Mouse (Mus musculus): Measurements from ENCODE around the gene Atp8a1. TPM values are rescaled to one million over a fixed set of nuclear protein-coding genes. Genes with fewer than 3 reads are reported as not detected.
A peak's percentile ranks its signal among the peaks of the same experiment; 100 is the strongest.

Gene Atp8a1
- polyA plus RNA-seq, 1 experiment from 2014 or later: 8.7 TPM

GRCm38 (mm10) chr5:67782775-67783174 lies 64.5 kb downstream of the Atp8a1 start:
- DNase-seq (ENCODE audit: low spot score): no peak
- WGBS: 62% methylated on average over 7 of the region's 7 CpGs
- no peak overlapping the region for H3K27ac ChIP-seq
- no peaks in the 10 kb centered on the region for H3K4me1 ChIP-seq (replicated peaks; ENCODE audit: insufficient read depth, low read length)
- H3K27me3 ChIP-seq (ENCODE audit: insufficient read depth, low read length): no peaks in the 10 kb centered on the region
- no peaks in the 10 kb centered on the region for H3K9me3 ChIP-seq (replicated peaks; ENCODE audit: low read length)
- no peak overlapping the region for H3K9ac ChIP-seq (ENCODE audit: low read depth, low read length)
- no peak for ATAC-seq (replicated peaks; ENCODE audit: low FRiP score, low read depth)
- no peaks in the 10 kb centered on the region for H3K36me3 ChIP-seq (ENCODE audit: insufficient read depth, low read length)
- TF ChIP-seq CTCF (IDR thresholded peaks at IDR 0.05; ENCODE audit: low read depth): no peak
- no peak overlapping the region for H3K4me2 ChIP-seq (ENCODE audit: low read length)
- H3K4me3 ChIP-seq (replicated peaks; ENCODE audit: low read depth, low read length): no peak overlapping the region

- Histone ChIP-seq H3K4me1 (replicated peaks; ENCODE audit: insufficient read depth, low read length) (no peaks in the 10 kb centered on the region), H3K27me3 (ENCODE audit: insufficient read depth, low read length) (no peaks in the 10 kb centered on the region), H3K4me3 (replicated peaks; ENCODE audit: low read depth, low read length) (no peak overlapping the region; the same call in 1 of the 2 replicates), H3K27ac (no peak overlapping the region), H3K36me3 (ENCODE audit: insufficient read depth, low read length) (no peaks in the 10 kb centered on the region), H3K9me3 (replicated peaks; ENCODE audit: low read length) (no peaks in the 10 kb centered on the region), H3K4me2 (ENCODE audit: low read length) (peak overlapping the region; percentile 44), H3K9ac (ENCODE audit: low read depth, low read length) (no peak overlapping the region)
- ATAC-seq (replicated peaks; ENCODE audit: low FRiP score, low read depth) (peak; percentile 86), DNase-seq (ENCODE audit: low spot score) (peak; percentile 96)
- peak; percentile 74 for TF ChIP-seq CTCF (IDR thresholded peaks at IDR 0.05; ENCODE audit: low read depth)
- 36% methylated on average over 8 of the region's 8 CpGs for WGBS
These were observed 69.2 kb downstream of the Atp8a1 start for GRCm38 (mm10) chr5:67778026-67778425.

GRCm38 (mm10) chr5:67774186-67774585 lies 73.0 kb downstream of the Atp8a1 start:
- 95% methylated on average over 2 of the region's 2 CpGs for WGBS
- ATAC-seq (replicated peaks; ENCODE audit: low FRiP score, low read depth) (no peak), DNase-seq (ENCODE audit: low spot score) (no peak)
- H3K27ac ChIP-seq: no peak overlapping the region
- H3K27me3 ChIP-seq (ENCODE audit: insufficient read depth, low read length): no peaks in the 10 kb centered on the region
- H3K4me1 ChIP-seq (replicated peaks; ENCODE audit: insufficient read depth, low read length): no peaks in the 10 kb centered on the region
- no peak for TF ChIP-seq CTCF (IDR thresholded peaks at IDR 0.05; ENCODE audit: low read depth)
- no peak overlapping the region for H3K9ac ChIP-seq (ENCODE audit: low read depth, low read length)
- H3K4me2 ChIP-seq (ENCODE audit: low read length): no peak overlapping the region
- no peaks in the 10 kb centered on the region for H3K36me3 ChIP-seq (ENCODE audit: insufficient read depth, low read length)
- no peak overlapping the region for H3K4me3 ChIP-seq (replicated peaks; ENCODE audit: low read depth, low read length)
- H3K9me3 ChIP-seq (replicated peaks; ENCODE audit: low read length): no peaks in the 10 kb centered on the region

- Histone ChIP-seq H3K9ac (ENCODE audit: low read depth, low read length) (no peak overlapping the region), H3K4me1 (replicated peaks; ENCODE audit: insufficient read depth, low read length) (no peaks in the 10 kb centered on the region), H3K4me2 (ENCODE audit: low read length) (no peak overlapping the region), H3K27me3 (ENCODE audit: insufficient read depth, low read length) (no peaks in the 10 kb centered on the region), H3K4me3 (replicated peaks; ENCODE audit: low read depth, low read length) (no peak overlapping the region), H3K27ac (no peak overlapping the region), H3K36me3 (ENCODE audit: insufficient read depth, low read length) (no peaks in the 10 kb centered on the region), H3K9me3 (replicated peaks; ENCODE audit: low read length) (no peaks in the 10 kb centered on the region)
- no peak for DNase-seq (ENCODE audit: low spot score)
- ATAC-seq (replicated peaks; ENCODE audit: low FRiP score, low read depth): 0 out of 2 replicates have a peak, but pooled peaks have one; percentile 17
- WGBS: 80% methylated on average over 8 of the region's 8 CpGs
- no peak for TF ChIP-seq CTCF (IDR thresholded peaks at IDR 0.05; ENCODE audit: low read depth)
These were observed 78.5 kb downstream of the Atp8a1 start for GRCm38 (mm10) chr5:67768708-67769107.

DNA sequence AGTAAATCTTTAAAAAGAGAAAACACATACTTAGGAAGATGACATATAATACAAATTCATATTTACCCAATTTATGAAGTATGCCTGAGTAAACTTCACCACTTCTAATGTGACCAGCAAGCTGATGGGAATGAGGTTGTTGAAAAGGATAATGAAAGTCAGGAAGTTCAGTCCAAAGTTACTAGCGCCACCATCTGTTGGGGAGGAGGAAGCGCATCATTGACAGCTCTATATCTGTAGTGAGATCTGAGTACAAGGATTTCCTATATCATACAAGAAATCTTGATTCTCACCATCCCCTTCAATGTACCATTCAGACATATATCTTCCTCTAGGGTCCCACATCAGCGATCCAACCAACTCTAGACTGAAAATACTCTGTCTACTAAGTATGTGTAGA lies 82.4 kb downstream of the Atp8a1 start:
- no peaks in the 10 kb centered on the region for H3K9me3 ChIP-seq (replicated peaks; ENCODE audit: low read length)
- no peak for ATAC-seq (replicated peaks; ENCODE audit: low FRiP score, low read depth)
- no peaks in the 10 kb centered on the region for H3K27me3 ChIP-seq (ENCODE audit: insufficient read depth, low read length)
- no peaks in the 10 kb centered on the region for H3K4me1 ChIP-seq (replicated peaks; ENCODE audit: insufficient read depth, low read length)
- H3K27ac ChIP-seq: no peak overlapping the region
- no peak overlapping the region for H3K4me2 ChIP-seq (ENCODE audit: low read length)
- DNase-seq (ENCODE audit: low spot score): no peak
- H3K4me3 ChIP-seq (replicated peaks; ENCODE audit: low read depth, low read length): no peak overlapping the region
- TF ChIP-seq CTCF (IDR thresholded peaks at IDR 0.05; ENCODE audit: low read depth): peak; percentile 21; the same call in 1 of the 2 replicates
- H3K9ac ChIP-seq (ENCODE audit: low read depth, low read length): no peak overlapping the region
- no peaks in the 10 kb centered on the region for H3K36me3 ChIP-seq (ENCODE audit: insufficient read depth, low read length)
- WGBS: 91% methylated on average over 3 of the region's 3 CpGs

DNA sequence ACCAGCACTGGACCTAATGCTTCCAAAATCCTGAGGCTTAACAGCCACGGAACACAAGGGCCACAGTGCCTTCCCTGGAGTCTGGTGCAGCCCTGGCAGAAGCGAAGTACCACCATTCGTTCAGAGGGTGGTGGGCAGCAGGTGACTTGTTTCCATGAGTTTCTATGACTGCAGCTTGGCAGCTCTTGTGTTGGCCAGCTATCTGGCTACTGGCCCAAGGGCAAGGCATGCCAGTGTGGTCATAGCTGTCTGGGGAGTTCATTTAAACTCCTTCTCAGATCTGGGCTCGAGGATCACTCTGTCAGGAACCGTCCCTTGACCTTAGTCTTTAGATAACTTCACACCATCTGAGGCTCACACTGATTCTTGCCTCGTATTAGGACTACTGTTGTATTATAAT lies 89.1 kb downstream of the Atp8a1 start:
- H3K36me3 ChIP-seq (ENCODE audit: insufficient read depth, low read length): no peaks in the 10 kb centered on the region
- no peak for ATAC-seq (replicated peaks; ENCODE audit: low FRiP score, low read depth)
- TF ChIP-seq CTCF (IDR thresholded peaks at IDR 0.05; ENCODE audit: low read depth): no peak
- no peaks in the 10 kb centered on the region for H3K27me3 ChIP-seq (ENCODE audit: insufficient read depth, low read length)
- DNase-seq (ENCODE audit: low spot score): no peak
- H3K4me3 ChIP-seq (replicated peaks; ENCODE audit: low read depth, low read length): no peak overlapping the region
- no peak overlapping the region for H3K27ac ChIP-seq
- WGBS: 84% methylated on average over 6 of the region's 6 CpGs
- H3K9me3 ChIP-seq (replicated peaks; ENCODE audit: low read length): no peaks in the 10 kb centered on the region
- no peak overlapping the region for H3K4me2 ChIP-seq (ENCODE audit: low read length)
- H3K9ac ChIP-seq (ENCODE audit: low read depth, low read length): no peak overlapping the region
- H3K4me1 ChIP-seq (replicated peaks; ENCODE audit: insufficient read depth, low read length): no peaks in the 10 kb centered on the region

- DNase-seq (ENCODE audit: low spot score): peak; percentile 66
- TF ChIP-seq CTCF (IDR thresholded peaks at IDR 0.05; ENCODE audit: low read depth): peak; percentile 82
- Histone ChIP-seq H3K4me3 (replicated peaks; ENCODE audit: low read depth, low read length) (no peak overlapping the region), H3K9ac (ENCODE audit: low read depth, low read length) (no peak overlapping the region), H3K27ac (no peak overlapping the region), H3K9me3 (replicated peaks; ENCODE audit: low read length) (no peaks in the 10 kb centered on the region), H3K4me2 (ENCODE audit: low read length) (no peak overlapping the region), H3K4me1 (replicated peaks; ENCODE audit: insufficient read depth, low read length) (no peaks in the 10 kb centered on the region), H3K27me3 (ENCODE audit: insufficient read depth, low read length) (no peaks in the 10 kb centered on the region), H3K36me3 (ENCODE audit: insufficient read depth, low read length) (no peaks in the 10 kb centered on the region)
- no peak for ATAC-seq (replicated peaks; ENCODE audit: low FRiP score, low read depth)
- WGBS: 19% methylated on average over 6 of the region's 6 CpGs
These were observed 91.1 kb downstream of the Atp8a1 start for GRCm38 (mm10) chr5:67756138-67756537.
